Mouse (Mus musculus) heart, embryonic 11.5 days (tissue): ENCODE data around the gene Zfp575. TPM values are rescaled to one million over a fixed set of nuclear protein-coding genes. Genes with fewer than 3 reads are reported as not detected.

Source experiments
- ATAC-seq: fragments of 200-750 bp; cut with Nextera tagmentation; replicated peaks from 2 replicates; pipeline ENCODE4 v1.8.0; 2017; ENCODE audit warnings: moderate library complexity; ENCODE audit not compliant: insufficient number of reproducible peaks, low FRiP score, low TSS enrichment
- H3K27ac ChIP-seq: fragments of 300-500 bp; sonication (generic); 2 replicates; pipeline ENCODE4 v1.5.1; 2014; ENCODE audit warnings: mild to moderate bottlenecking, low read depth, low read length
- H3K27me3 ChIP-seq: fragments of 300-500 bp; sonication (generic); 2 replicates; pipeline ENCODE4 v1.6.1; 2014; ENCODE audit warnings: mild to moderate bottlenecking, low read length, mixed read lengths; ENCODE audit not compliant: control insufficient read depth, insufficient read depth
- H3K36me3 ChIP-seq: fragments of 300-500 bp; sonication (generic); 2 replicates; pipeline ENCODE4 v1.6.1; 2014; ENCODE audit warnings: mild to moderate bottlenecking, low read length, moderate library complexity, mixed read lengths; ENCODE audit not compliant: control insufficient read depth, insufficient read depth
- H3K4me1 ChIP-seq: fragments of 300-500 bp; sonication (generic); 2 replicates; pipeline ENCODE4 v1.6.1; 2014; ENCODE audit warnings: low read length; ENCODE audit not compliant: control insufficient read depth, insufficient read depth
- H3K4me2 ChIP-seq: fragments of 300-500 bp; sonication (generic); 2 replicates; pipeline ENCODE4 v1.6.1; 2014; ENCODE audit warnings: mild to moderate bottlenecking, moderate library complexity
- H3K4me3 ChIP-seq: fragments of 300-500 bp; sonication (generic); 2 replicates; pipeline ENCODE4 v1.5.1; 2014; ENCODE audit warnings: low read depth, low read length
- H3K9ac ChIP-seq: fragments of 300-500 bp; sonication (generic); 2 replicates; pipeline ENCODE4 v1.6.1; 2014; ENCODE audit warnings: mild to moderate bottlenecking, low read depth, low read length, moderate library complexity
- H3K9me3 ChIP-seq: fragments of 300-500 bp; sonication (generic); replicated peaks from 2 replicates; pipeline ENCODE4 v1.6.1; 2016; ENCODE audit warnings: low read length; ENCODE audit not compliant: control insufficient read depth
- WGBS: fragments of 180-500 bp; shearing (Covaris S2); extraction: QIAGEN DNeasy Blood & Tissue Kit; methylation state at CpG from one replicate; pipeline ENCODE4 v1.1.7; 2014; ENCODE audit not compliant: insufficient replicate concordance; 5-methylcytosine and 5-hydroxymethylcytosine counted together
- polyA plus RNA-seq: library from polyadenylated mRNA; unstranded; fragments of >200 nt; fragmentation: Nextera tagmentation; extraction: Ambion mirVana; gene quantifications from 2 replicates; pipeline ENCODE4 v1.2.1, GENCODE M21; 2014

The Zfp575 gene
- polyA plus RNA-seq, 1 experiment from 2014 or later = 0.42 TPM

DNA sequence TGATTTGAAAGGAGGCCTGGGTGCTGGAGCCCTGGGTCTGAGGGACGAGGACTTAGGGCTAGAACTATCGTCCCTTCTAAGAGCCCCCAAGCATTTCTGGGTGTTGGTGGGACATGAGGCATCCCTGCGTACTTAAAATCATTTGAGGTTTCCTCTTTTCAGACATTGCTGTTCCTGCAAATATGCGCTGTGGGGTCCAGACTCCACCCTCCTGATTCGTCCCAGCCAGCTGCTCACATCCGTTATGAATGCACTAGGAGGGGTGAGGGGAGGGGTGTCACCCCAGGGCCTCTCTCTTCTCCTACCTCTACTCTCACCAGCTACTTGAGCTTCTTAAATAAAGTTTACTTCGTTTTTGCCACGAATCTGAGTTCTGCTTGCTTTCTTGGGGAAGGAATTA lies 21.1 kb upstream of the Zfp575 start:
- no peak overlapping the region for H3K9ac ChIP-seq
- ATAC-seq = no peak
- no peak overlapping the region for H3K27ac ChIP-seq
- 66% methylated on average over 8 of the region's 8 CpGs for WGBS
- no peak overlapping the region for H3K4me3 ChIP-seq
- H3K36me3 ChIP-seq = no peaks in the 10 kb centered on the region
- H3K4me2 ChIP-seq = no peak overlapping the region
- peaks cover 15% of the 10 kb centered on the region; the same call in 1 of the 2 replicates for H3K4me1 ChIP-seq
- H3K27me3 ChIP-seq = peaks cover 50% of the 10 kb centered on the region
- no peaks in the 10 kb centered on the region for H3K9me3 ChIP-seq

DNA sequence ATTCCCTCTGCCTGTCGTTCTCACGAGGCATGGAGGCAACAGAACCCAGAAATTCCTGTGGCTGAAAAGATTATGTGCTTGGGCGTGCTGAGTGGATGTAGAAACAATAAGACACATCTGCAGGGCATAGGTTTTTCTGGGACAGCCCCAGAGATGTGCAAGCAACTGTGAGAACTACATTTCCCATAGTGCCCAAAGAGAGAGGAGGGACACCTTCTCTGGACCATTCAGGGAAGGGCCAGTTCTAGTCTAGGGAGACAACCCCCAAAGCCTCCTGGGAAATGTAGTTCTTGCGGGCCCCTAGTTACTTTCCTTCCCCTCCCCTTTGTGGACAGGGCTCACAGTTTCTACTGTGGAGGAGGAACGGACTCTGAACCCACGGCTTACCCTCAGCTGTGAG lies 20.6 kb upstream of the Zfp575 start:
- ATAC-seq = 0 out of 2 replicates have a peak, but pooled peaks have one; percentile 29
- Histone ChIP-seq H3K36me3 (no peaks in the 10 kb centered on the region), H3K4me1 (peaks cover 15% of the 10 kb centered on the region; the same call in 1 of the 2 replicates), H3K9me3 (no peaks in the 10 kb centered on the region), H3K4me3 (no peak overlapping the region), H3K4me2 (no peak overlapping the region), H3K27ac (no peak overlapping the region), H3K27me3 (peaks cover 45% of the 10 kb centered on the region), H3K9ac (no peak overlapping the region)
- WGBS = 42% methylated on average over 6 of the region's 6 CpGs

DNA sequence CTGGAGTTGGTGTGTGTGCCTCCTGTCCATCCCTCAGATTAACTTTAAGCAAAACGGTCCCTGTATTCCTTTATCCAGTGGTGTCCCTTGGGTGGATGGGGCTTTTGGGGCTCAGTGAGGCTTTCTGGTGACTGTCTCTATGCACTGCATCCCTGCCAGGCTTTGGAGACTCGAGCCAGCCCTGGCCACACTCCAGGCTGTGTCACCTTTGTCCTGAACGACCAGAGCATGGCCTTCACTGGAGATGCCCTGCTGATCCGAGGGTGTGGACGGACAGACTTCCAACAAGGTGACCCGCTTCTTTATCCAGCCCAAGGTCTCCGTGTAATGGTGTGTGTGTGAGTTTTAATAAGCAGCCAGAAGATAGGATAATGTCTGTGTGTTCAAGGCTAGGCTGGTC lies 18.6 kb upstream of the Zfp575 start:
- WGBS = 75% methylated on average over 7 of the region's 7 CpGs
- Histone ChIP-seq H3K4me1 (peaks cover 8% of the 10 kb centered on the region; the same call in 1 of the 2 replicates), H3K4me3 (no peak overlapping the region), H3K9me3 (no peaks in the 10 kb centered on the region), H3K36me3 (no peaks in the 10 kb centered on the region), H3K4me2 (no peak overlapping the region), H3K9ac (no peak overlapping the region), H3K27ac (no peak overlapping the region), H3K27me3 (peaks cover 27% of the 10 kb centered on the region)
- no peak for ATAC-seq

DNA sequence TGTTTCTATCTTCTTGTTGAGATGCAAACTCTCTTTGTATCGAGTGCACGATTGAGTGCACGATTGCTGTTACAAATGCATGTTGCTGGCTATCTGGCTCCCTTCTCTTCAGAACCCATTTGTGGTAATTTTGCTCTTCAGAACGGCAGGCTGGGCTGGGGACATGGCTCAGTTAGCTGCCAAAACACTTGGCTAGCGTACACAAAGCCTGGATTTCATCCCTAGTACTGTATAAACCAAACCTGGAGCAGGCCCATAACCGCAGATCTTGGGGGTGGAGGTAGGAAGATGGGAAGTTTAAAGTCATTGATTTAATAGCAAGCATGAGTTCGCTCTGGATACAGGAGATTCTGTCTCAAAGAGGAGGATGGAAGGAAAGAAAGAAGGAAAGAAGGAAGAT lies 18.1 kb upstream of the Zfp575 start:
- peaks cover 22% of the 10 kb centered on the region for H3K27me3 ChIP-seq
- no peak overlapping the region for H3K4me3 ChIP-seq
- no peak overlapping the region for H3K4me2 ChIP-seq
- H3K4me1 ChIP-seq = 0 out of 2 replicates have a peak, but pooled peaks cover 4% of the 10 kb centered on the region
- H3K36me3 ChIP-seq = no peaks in the 10 kb centered on the region
- WGBS = 77% methylated on average over 7 of the region's 7 CpGs
- H3K9me3 ChIP-seq = no peaks in the 10 kb centered on the region
- no peak overlapping the region for H3K27ac ChIP-seq
- ATAC-seq = no peak
- no peak overlapping the region for H3K9ac ChIP-seq

- Histone ChIP-seq H3K27ac (no peak overlapping the region), H3K4me1 (no peaks in the 10 kb centered on the region), H3K9me3 (no peaks in the 10 kb centered on the region), H3K4me2 (peak overlapping the region; percentile 50), H3K4me3 (no peak overlapping the region), H3K36me3 (no peaks in the 10 kb centered on the region), H3K9ac (no peak overlapping the region), H3K27me3 (no peaks in the 10 kb centered on the region)
- peak; percentile 74 for ATAC-seq
- 6% methylated on average over 13 of the region's 13 CpGs for WGBS
Observed at GRCm38 (mm10) chr7:24600941-24601597, 13.6 kb upstream of the Zfp575 start.

- no peak overlapping the region for H3K4me3 ChIP-seq
- no peaks in the 10 kb centered on the region for H3K9me3 ChIP-seq
- 63% methylated on average over 15 of the region's 15 CpGs for WGBS
- peaks cover 15% of the 10 kb centered on the region for H3K27me3 ChIP-seq
- no peak for ATAC-seq
- no peak overlapping the region for H3K9ac ChIP-seq
- H3K4me1 ChIP-seq = peaks cover 2% of the 10 kb centered on the region; the same call in 1 of the 2 replicates
- H3K27ac ChIP-seq = no peak overlapping the region
- no peak overlapping the region for H3K4me2 ChIP-seq
- no peaks in the 10 kb centered on the region for H3K36me3 ChIP-seq
Observed at GRCm38 (mm10) chr7:24599211-24600067, 12.0 kb upstream of the Zfp575 start.

DNA sequence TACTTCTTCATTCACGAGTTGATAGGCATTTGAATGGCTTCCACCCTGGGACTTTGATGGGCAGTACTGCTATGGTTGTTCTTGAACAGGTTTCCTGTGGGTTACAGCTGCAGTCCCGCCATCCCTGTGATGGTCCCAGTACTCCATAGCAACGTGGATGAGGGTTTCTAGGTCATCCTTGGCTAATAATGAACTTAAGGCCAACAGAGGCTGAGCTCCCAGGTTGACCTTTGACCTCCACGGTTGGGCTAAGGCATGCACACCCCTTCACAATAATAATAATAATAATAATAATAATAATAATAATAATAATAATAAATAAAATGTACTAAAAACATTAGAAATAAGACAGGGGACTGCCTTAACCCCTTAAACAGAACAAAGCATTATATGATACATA lies 10.7 kb upstream of the Zfp575 start:
- H3K4me2 ChIP-seq = no peak overlapping the region
- H3K36me3 ChIP-seq = no peaks in the 10 kb centered on the region
- no peak overlapping the region for H3K4me3 ChIP-seq
- 65% methylated on average over 4 of the region's 4 CpGs for WGBS
- H3K9ac ChIP-seq = no peak overlapping the region
- no peak for ATAC-seq
- H3K4me1 ChIP-seq = peaks cover 3% of the 10 kb centered on the region; the same call in 1 of the 2 replicates
- H3K27me3 ChIP-seq = peaks cover 18% of the 10 kb centered on the region
- H3K27ac ChIP-seq = no peak overlapping the region
- H3K9me3 ChIP-seq = no peaks in the 10 kb centered on the region

- H3K9ac ChIP-seq = no peak overlapping the region
- peaks cover 18% of the 10 kb centered on the region for H3K27me3 ChIP-seq
- ATAC-seq = no peak
- H3K36me3 ChIP-seq = no peaks in the 10 kb centered on the region
- WGBS = 50% methylated on average over 2 of the region's 2 CpGs
- peaks cover 3% of the 10 kb centered on the region; the same call in 1 of the 2 replicates for H3K4me1 ChIP-seq
- no peak overlapping the region for H3K27ac ChIP-seq
- H3K4me2 ChIP-seq = no peak overlapping the region
- H3K4me3 ChIP-seq = no peak overlapping the region
- no peaks in the 10 kb centered on the region for H3K9me3 ChIP-seq
Observed at GRCm38 (mm10) chr7:24595464-24595863, 8.0 kb upstream of the Zfp575 start.
